Mouse (Mus musculus): Measurements from ENCODE around the gene Scpep1.
"Not testable (repeated sequence)": the region's sequence is repeated elsewhere in the genome, so short reads cannot be mapped to it uniquely, and the experiment has no call there.

DNA sequence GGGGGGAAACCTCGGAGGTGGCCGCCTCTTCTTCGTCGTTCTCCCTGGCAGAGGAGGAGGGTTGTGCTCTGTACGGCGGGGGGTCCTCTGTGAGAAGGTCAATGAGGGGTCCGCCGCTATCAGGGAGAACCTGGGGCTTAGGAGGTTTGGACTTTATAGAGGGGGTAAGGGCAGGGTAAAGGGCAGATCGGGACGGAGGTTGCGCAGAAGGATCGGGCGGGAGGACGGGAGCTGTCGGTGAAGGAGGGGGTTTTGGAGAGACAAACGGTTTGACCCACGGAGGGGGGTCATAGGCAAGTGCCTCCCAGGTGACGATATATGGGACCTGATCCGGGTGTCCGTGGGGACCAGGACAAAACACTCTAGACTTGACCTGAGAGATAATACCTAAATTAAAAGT is 60.0 kb downstream of the Scpep1 start:
- not testable (repeated sequence) for TF ChIP-seq CTCF (IDR thresholded peaks at IDR 0.05; ENCODE audit: borderline replicate concordance, insufficient read depth, low read length); POLR2A (IDR thresholded peaks at IDR 0.05; ENCODE audit: low read depth, low read length)

Measured in embryonic fibroblast, embryonic 13.5 days (primary cell).